Mouse (Mus musculus) cortical plate, adult 2 months (tissue): ENCODE measurements around the gene Depp1.

ENCODE experiments used
- CTCF ChIP-seq: fragments of 200-500 bp; IDR thresholded peaks from 2 replicates; pipeline ENCODE4 v1.5.1; 2011; ENCODE audit warnings: mild to moderate bottlenecking, control low read depth, low read length; ENCODE audit not compliant: insufficient read depth; ENCODE audit errors: extremely low read depth
- POLR2A ChIP-seq: fragments of 200-500 bp; IDR thresholded peaks from 2 replicates; pipeline ENCODE4 v1.6.1; 2011; ENCODE audit warnings: mild to moderate bottlenecking, low read length, control low read depth; ENCODE audit not compliant: insufficient read depth; ENCODE audit errors: extremely low read depth

- TF ChIP-seq CTCF (no peak), POLR2A (no peak)
These were observed 13.0 kb downstream of the Depp1 start for GRCm38 (mm10) chr6:116663364-116663763.
